Mouse (Mus musculus): Measurements from ENCODE around the gene 5730596B20Rik.

The 5730596B20Rik gene

GRCm38 (mm10) chr6:52162093-52162380 is 15.3 kb upstream of the 5730596B20Rik start:
- DNase-seq (ENCODE audit: extremely low read depth, insufficient read length, low spot score): no peak

DNA sequence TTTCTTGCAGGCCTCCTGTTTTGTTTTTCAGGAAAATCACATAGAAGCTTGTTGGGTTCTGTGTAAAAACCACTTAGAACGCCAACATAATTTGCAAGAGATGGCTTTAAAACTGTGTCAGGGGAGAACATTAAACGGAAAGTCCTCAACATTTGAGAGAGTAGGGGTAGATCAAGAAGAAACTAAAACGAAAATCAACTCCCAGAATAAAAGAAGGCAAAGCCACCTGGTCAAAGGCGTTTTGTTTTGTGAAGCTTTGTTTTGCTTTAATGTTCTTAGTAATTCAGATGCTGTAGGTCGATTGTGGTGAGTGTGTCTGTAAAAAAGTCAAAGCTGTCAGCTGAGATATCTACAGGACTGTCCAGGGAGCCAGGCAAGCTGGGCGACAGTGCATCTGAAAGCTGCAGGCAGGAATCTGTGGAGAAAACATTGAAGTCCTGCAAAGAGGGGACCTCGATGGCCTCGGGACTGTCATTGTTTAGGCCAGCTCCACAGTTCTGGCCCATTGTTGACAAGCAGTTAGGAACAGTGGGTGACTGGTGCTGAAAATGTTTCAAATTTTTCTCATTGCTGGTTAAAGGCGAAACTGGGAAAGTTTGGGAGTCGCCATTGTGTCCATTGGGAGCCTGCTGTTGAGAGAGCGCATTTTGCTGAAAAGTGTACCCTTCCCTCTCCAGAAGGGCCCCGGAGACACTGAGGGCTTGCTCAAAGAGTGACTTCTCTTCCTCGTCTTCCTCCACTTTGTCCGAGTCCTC is 14.5 kb upstream of the 5730596B20Rik start:
- DNase-seq (ENCODE audit: extremely low read depth, insufficient read length, low spot score): no peak

GRCm38 (mm10) chr6:52163366-52164031 is 13.8 kb upstream of the 5730596B20Rik start:
- DNase-seq (ENCODE audit: extremely low read depth, insufficient read length, low spot score): no peak

DNA sequence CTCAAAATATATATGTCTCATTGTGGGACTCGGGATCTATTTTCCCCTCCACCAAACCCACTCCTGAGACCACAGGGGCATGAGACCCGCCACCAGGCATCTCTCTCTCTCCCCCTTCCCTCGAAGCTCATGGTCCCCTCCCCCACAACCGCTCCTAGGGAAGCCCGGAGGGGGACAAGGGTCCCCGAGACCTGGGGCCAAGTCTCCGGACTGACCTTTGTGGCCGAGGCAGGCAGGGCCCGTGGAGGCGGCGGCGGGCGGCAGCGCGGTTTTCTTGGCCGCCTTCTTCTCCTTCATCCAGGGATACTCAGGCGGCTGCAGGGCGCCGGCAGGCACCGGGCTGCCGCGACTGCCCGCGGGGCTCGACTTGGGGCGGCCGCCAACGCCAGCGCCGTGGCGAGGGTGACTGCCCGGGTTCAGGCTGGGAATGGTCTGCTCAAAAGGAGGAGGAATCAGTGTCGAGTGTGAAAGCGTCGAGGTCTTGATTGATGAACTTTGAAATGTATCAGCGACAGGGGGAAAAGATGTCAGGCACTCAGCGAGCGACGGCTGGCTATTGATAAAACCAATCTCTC is 13.2 kb upstream of the 5730596B20Rik start:
- DNase-seq (ENCODE audit: extremely low read depth, insufficient read length, low spot score): no peak

DNA sequence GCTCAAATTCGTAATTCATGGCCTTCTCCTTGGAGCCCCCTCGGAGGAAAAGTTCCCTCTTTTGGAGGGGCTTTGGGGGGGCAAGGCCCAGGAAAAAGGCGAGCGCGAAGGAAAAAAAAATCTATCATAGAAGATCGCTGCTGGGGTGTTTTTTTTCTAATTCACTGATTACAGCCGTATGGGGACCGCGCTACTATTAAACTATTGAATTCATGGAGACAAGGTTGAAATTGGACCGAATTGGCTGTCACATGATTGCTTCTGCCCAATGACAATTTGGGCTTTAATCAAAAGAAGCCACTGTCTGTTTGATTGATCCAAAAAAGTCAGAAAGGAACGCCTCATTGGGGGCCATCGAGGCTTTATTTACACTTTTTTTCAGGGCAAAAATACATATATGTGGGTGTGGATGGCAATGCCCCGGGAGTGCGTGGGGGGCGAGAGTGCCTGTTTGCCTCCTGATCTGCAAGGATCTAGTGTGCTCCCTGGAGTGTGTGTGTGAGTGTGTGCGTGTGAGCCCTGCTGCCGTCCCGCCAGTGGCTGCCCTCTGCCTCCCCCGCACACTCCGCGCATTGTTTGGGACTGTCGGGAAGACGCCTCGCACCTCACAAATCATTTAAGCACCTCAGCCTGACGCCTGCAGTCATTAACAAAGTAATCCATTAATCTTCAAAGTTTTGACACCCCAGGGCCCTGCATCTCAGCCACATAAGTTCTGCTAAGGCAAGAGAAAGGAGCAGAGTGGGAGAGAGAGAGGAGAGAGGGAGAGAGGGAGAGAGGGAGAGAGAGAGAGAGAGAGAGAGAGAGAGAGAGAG is 12.5 kb upstream of the 5730596B20Rik start, which contains the start of gene Hoxa2:
Hoxa2 (minus strand) TSS at position 206 of the 815 bp plus-strand sequence.
- no peak for DNase-seq (ENCODE audit: extremely low read depth, insufficient read length, low spot score)

DNA sequence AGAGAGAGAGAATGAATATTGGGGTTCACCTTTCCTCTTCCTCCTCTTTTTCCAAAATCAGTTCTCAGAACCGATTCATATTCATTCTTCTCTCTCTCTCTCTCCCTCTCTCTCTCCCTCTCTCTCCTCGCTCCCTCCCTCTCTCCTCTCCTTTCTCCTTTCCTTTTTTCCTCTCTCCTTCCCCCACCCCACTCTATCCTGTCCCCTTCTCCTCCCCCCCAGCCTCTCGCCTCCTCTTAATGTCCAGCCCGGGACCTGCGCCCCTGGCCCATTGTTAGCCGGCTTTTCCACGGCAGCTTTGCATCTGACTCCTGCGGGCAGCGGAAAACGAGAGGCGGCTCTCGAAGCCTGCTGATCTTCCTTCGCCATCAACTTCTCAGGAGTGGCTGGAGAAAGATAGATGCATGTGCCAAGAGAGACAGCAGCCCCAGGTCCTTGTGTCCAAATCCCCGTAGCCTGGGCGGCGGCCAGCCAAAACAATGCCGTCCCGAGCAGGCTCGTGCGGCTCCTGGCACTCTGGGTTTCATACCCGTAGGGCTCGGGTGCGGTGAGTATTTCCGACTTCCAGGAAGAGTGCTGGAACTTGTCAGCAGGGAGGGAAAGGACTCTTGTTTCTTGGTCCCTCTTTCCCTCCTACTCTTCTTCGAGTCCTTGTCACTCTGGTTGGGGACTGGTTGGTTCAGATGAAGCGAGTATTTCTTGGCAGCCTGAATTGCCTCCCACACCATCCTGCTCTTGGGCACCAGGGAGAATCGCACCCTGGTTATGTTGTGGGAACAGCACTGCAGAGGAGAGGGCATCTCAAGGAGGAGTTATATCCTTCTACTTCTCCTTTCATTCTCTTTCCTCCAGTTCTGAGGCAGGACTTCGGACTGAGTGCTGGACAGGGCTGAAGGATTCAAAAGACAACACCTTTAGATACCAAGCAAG is 11.6 kb upstream of the 5730596B20Rik start:
- DNase-seq (ENCODE audit: extremely low read depth, insufficient read length, low spot score): no peak

- DNase-seq (ENCODE audit: extremely low read depth, insufficient read length, low spot score): no peak
These were observed 10.7 kb upstream of the 5730596B20Rik start for GRCm38 (mm10) chr6:52166431-52167077.

GRCm38 (mm10) chr6:52167176-52167575 is 10.1 kb upstream of the 5730596B20Rik start:
- DNase-seq (ENCODE audit: extremely low read depth, insufficient read length, low spot score): no peak

- no peak for DNase-seq (ENCODE audit: extremely low read depth, insufficient read length, low spot score)
These were observed 9.5 kb upstream of the 5730596B20Rik start for GRCm38 (mm10) chr6:52167736-52168161.

- DNase-seq (ENCODE audit: extremely low read depth, insufficient read length, low spot score): no peak
These were observed 8.9 kb upstream of the 5730596B20Rik start for GRCm38 (mm10) chr6:52168191-52169055.

DNA sequence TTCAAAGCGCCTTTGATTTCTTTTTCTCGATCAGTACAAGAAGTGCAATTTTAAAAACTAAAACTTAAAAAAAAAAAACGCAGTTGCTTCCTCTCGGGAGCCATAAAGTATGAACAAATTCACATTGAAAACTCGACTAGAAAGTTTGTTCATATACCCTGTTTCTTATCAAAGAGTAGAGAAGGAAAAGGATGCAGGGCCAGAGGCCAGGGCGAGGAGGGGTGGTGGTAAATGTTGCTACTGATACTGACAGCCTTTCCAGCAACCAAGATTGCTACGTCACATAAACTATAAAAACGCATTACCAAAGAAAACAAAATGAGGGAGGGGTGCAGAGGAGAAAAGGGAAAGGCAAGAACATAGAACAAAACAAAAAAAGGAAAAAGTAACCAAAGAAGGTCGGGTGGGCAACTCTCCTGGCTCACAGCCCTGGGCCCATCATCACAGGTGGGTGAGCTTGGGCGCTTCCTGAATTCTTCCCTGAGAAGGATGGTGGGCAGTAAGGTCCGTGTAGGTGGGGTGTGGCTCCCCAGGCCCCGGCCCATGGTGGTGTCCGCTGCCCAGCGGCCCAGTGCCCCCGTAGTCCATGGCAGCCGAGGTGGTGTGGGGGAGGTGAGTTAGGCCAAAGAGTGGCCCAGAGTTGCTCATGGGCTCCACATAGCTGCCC is 7.7 kb upstream of the 5730596B20Rik start:
- no peak for DNase-seq (ENCODE audit: extremely low read depth, insufficient read length, low spot score)

- no peak for DNase-seq (ENCODE audit: extremely low read depth, insufficient read length, low spot score)
These were observed 7.0 kb upstream of the 5730596B20Rik start for GRCm38 (mm10) chr6:52170166-52170897.

- DNase-seq (ENCODE audit: extremely low read depth, insufficient read length, low spot score): no peak
These were observed 6.4 kb upstream of the 5730596B20Rik start for GRCm38 (mm10) chr6:52170898-52171223.

GRCm38 (mm10) chr6:52171331-52171730 is 6.0 kb upstream of the 5730596B20Rik start:
- no peak for DNase-seq (ENCODE audit: extremely low read depth, insufficient read length, low spot score)

- no peak for DNase-seq (ENCODE audit: extremely low read depth, insufficient read length, low spot score)
These were observed 5.4 kb upstream of the 5730596B20Rik start for GRCm38 (mm10) chr6:52171938-52172337.

DNA sequence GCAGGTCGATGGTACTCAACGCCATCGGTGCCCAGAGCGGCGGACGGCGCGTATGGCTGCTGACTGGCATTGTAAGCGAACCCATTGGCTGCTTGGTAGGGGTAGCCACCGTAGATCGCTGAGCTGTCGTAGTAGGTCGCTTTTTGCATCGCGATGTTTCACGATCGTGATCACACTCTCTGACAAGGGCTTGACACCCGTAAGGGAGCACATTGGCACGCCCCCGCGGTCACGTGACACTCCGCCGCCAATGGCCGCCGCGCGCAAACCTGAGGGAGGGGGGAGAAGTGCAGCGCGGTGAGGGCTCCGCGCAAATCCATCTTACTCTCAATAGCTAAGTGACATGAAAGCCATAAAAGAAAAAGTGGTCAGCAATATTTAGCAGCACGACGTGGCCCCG is 4.8 kb upstream of the 5730596B20Rik start:
- DNase-seq (ENCODE audit: extremely low read depth, insufficient read length, low spot score): no peak

- DNase-seq (ENCODE audit: extremely low read depth, insufficient read length, low spot score): no peak
These were observed 3.6 kb upstream of the 5730596B20Rik start for GRCm38 (mm10) chr6:52173648-52174047.

Data from 3134 (cell line).